ENCODE assay signal across 24 mouse cellular contexts in genomic region chr7:67596961-67597360, GRCm38 (mm10). TPM values are rescaled to one million over a fixed set of nuclear protein-coding genes. Genes with fewer than 3 reads are reported as not detected.
A peak's percentile ranks its signal among the peaks of the same experiment; 100 is the strongest.
DNase-seq lines count a peak whose midpoint lies in the region; ATAC-seq and TF ChIP-seq lines count a peak whose summit lies in the region.
"Had no signal": no experiment of that assay in that cellular context is flagged by ENCODE, and none has a peak within 500 bp of the region (broad histone marks: within the 10 kb centered on the region; RNA-seq: fewer than 3 reads in every experiment).

No protein-coding gene starts in this region.

- TF ChIP-seq RAD21 in CH12.LX (IDR thresholded peaks at IDR 0.05; ENCODE audit: low read depth, low read length): peak; percentile 11; the same call in 1 of the 2 replicates

- dilution Hi-C loops in CH12.LX (cut with MboI; ENCODE audit: extremely low pct_ligation_motif_present, extremely low pct_unique_long_range_greater_than_20kb, low sequenced_read_pairs): no loop called here

- H3K27ac ChIP-seq in gastrocnemius, adult 2 months: peak overlapping the region; percentile 79
- H3K27ac ChIP-seq in CH12.LX (ENCODE audit: insufficient read depth, low read depth): no peak overlapping the region
- H3K27ac ChIP-seq in bone marrow, adult 2 months (ENCODE audit: control insufficient read depth, insufficient read depth, low read depth, low read length, poor library complexity): no peak overlapping the region
- H3K27ac ChIP-seq: hindbrain, embryonic 12.5 days had no signal

- no peak overlapping the region for H3K4me3 ChIP-seq in gastrocnemius, adult 2 months
- no peak overlapping the region for H3K4me3 ChIP-seq in CH12.LX (replicated peaks in 1 of 3; ENCODE audit: low read depth in 2 of 3, low read length in 2 of 3, poor library complexity in 1 of 3)
- H3K4me3 ChIP-seq in bone marrow, adult 2 months (replicated peaks; ENCODE audit: control insufficient read depth, low read depth, low read length): no peak overlapping the region
- H3K4me3 ChIP-seq: embryonic facial prominence, embryonic 13.5 days; hindbrain, embryonic 12.5 days had no signal

- no peaks in the 10 kb centered on the region for H3K9me3 ChIP-seq in CH12.LX (replicated peaks; ENCODE audit: low read length)
- H3K9me3 ChIP-seq: embryonic facial prominence, embryonic 13.5 days; G1E; hindbrain, embryonic 12.5 days had no signal

- in situ Hi-C loops in CH12.LX (cut with MboI; ENCODE audit: low pct_ligation_motif_present, low pct_unique_long_range_greater_than_20kb, low sequenced_read_pairs): no loop called here

- TF ChIP-seq EP300 in CH12.LX (IDR thresholded peaks at IDR 0.05; ENCODE audit: low read length): no peak

- H3K9ac ChIP-seq in CH12.LX (ENCODE audit: insufficient read depth, low read depth): no peak overlapping the region
- H3K9ac ChIP-seq: embryonic facial prominence, embryonic 13.5 days; hindbrain, embryonic 12.5 days had no signal

- H3K79me2 ChIP-seq in CH12.LX (replicated peaks; ENCODE audit: control insufficient read depth, extremely low read depth, insufficient read depth, poor library complexity, severe bottlenecking): peaks cover 4% of the 10 kb centered on the region; the same call in 1 of the 2 replicates

- H3K4me2 ChIP-seq in CH12.LX (ENCODE audit: insufficient read depth, low read depth, poor library complexity, severe bottlenecking): no peak overlapping the region
- H3K4me2 ChIP-seq: embryonic facial prominence, embryonic 13.5 days; heart, embryonic 11.5 days; hindbrain, embryonic 12.5 days had no signal

- H3K27me3 ChIP-seq in CH12.LX (replicated peaks): no peaks in the 10 kb centered on the region
- H3K27me3 ChIP-seq: embryonic facial prominence, embryonic 13.5 days; hindbrain, embryonic 12.5 days; Patski had no signal

- peak; percentile 52; the same call in 1 of the 2 replicates for ATAC-seq in megakaryocyte progenitor cell, adult 5-6 weeks (replicated peaks; ENCODE audit: poor library complexity)
- ATAC-seq: activated CD4-positive, CD25-positive, alpha-beta regulatory T cell, adult 4 months; forebrain, embryonic 14.5 days; hindbrain, embryonic 16.5 days; inflammation-experienced regulatory T-cells, adult 6 months; intestine, postnatal 0 days; Patski had no signal

- TF ChIP-seq CTCF in gastrocnemius, adult 2 months (IDR thresholded peaks at IDR 0.05): no peak
- TF ChIP-seq CTCF in CH12.LX (conservative IDR thresholded peaks at IDR 0.05 in 1 of 2, IDR thresholded peaks at IDR 0.05 in 1 of 2; ENCODE audit: low read depth in 2 of 2, low read length in 2 of 2): peak in 1 of 2 experiments; percentile 18; a peak in 1 of 4 replicates
- TF ChIP-seq CTCF in bone marrow, adult 2 months (IDR thresholded peaks at IDR 0.05; ENCODE audit: control insufficient read depth, insufficient read depth, low read length): peak; percentile 12; the same call in 1 of the 2 replicates

- no peak for TF ChIP-seq POLR2A in CH12.LX (IDR thresholded peaks at IDR 0.05; ENCODE audit: low read depth, low read length)
- TF ChIP-seq POLR2A in bone marrow, adult 2 months (IDR thresholded peaks at IDR 0.05; ENCODE audit: borderline replicate concordance, control insufficient read depth, low read depth, low read length): no peak

- intact Hi-C loops in gastrocnemius, adult 2 months (cut with DNase I): no loop called here
- intact Hi-C loops in left cerebral cortex, postnatal 4 days (cut with DNase I): no loop called here

- peaks cover 11 to 35% of the 10 kb centered on the region in 2 experiments for H3K36me3 ChIP-seq in CH12.LX (replicated peaks in 1 of 2; ENCODE audit: control insufficient read depth in 1 of 2, insufficient read depth in 1 of 2, low read length in 1 of 2)
- H3K36me3 ChIP-seq: hindbrain, embryonic 12.5 days had no signal

- 25% methylated on average over 1 of the region's 1 CpGs for WGBS in bone marrow, adult 2 months

- peaks cover 6 to 31% of the 10 kb centered on the region in 2 experiments; a peak in 3 of 4 replicates for H3K4me1 ChIP-seq in CH12.LX (ENCODE audit: control insufficient read depth in 1 of 2, insufficient read depth in 2 of 2)
- no peaks in the 10 kb centered on the region; the same call in 1 of the 2 replicates for H3K4me1 ChIP-seq in bone marrow, adult 2 months (ENCODE audit: control insufficient read depth, insufficient read depth, low read length)
- H3K4me1 ChIP-seq: hindbrain, embryonic 12.5 days had no signal

- no peak for DNase-seq in gastrocnemius, adult 2 months
- no peak for DNase-seq in gastrocnemius, postnatal 10 days
- DNase-seq in CH12.LX (ENCODE audit: extremely low read depth): no peak
- no peak for DNase-seq in adrenal gland, postnatal 10 days
- DNase-seq in left cerebral cortex, postnatal 4 days: no peak
- DNase-seq: adrenal gland, postnatal 25 days; cerebellum, adult 2 months; cerebellum, postnatal 14 days; gastrocnemius, postnatal 25 days; heart, adult 18-20 months; heart, postnatal 36 days; kidney, adult 8-10 months had no signal

TF ChIP-seq in CH12.LX, 34 proteins besides CTCF, POLR2A, EP300 and RAD21:
- no peak for TF ChIP-seq ELF1 (IDR thresholded peaks at IDR 0.05; ENCODE audit: low read depth, low read length)
- TF ChIP-seq ZMIZ1 (IDR thresholded peaks at IDR 0.05; ENCODE audit: low read depth, low read length): no peak
- TF ChIP-seq NELFE (IDR thresholded peaks at IDR 0.05; ENCODE audit: low read depth, low read length): no peak
- no peak for TF ChIP-seq BHLHE40 (IDR thresholded peaks at IDR 0.05; ENCODE audit: low read depth, low read length)
- TF ChIP-seq MEF2A (IDR thresholded peaks at IDR 0.05; ENCODE audit: borderline replicate concordance, low read depth, low read length): no peak
- no peak for TF ChIP-seq UBTF (IDR thresholded peaks at IDR 0.05; ENCODE audit: low read depth, low read length)
- TF ChIP-seq ZKSCAN1 (IDR thresholded peaks at IDR 0.05; ENCODE audit: borderline replicate concordance, low read depth, low read length): no peak
- no peak for TF ChIP-seq JUN (IDR thresholded peaks at IDR 0.05; ENCODE audit: insufficient read depth, low read depth, low read length)
- TF ChIP-seq USF2 (conservative IDR thresholded peaks at IDR 0.05; ENCODE audit: low read depth, low read length): no peak
- no peak for TF ChIP-seq JUND (conservative IDR thresholded peaks at IDR 0.05; ENCODE audit: low read depth, low read length)
- no peak for TF ChIP-seq TCF12 (IDR thresholded peaks at IDR 0.05; ENCODE audit: low read depth, low read length)
- TF ChIP-seq MAZ (IDR thresholded peaks at IDR 0.05; ENCODE audit: low read depth, low read length): no peak
- no peak for TF ChIP-seq ZC3H11A (IDR thresholded peaks at IDR 0.05; ENCODE audit: low read depth, low read length)
- no peak for TF ChIP-seq USF1 (IDR thresholded peaks at IDR 0.05; ENCODE audit: low read depth, low read length)
- no peak for TF ChIP-seq ETS1 (conservative IDR thresholded peaks at IDR 0.05; ENCODE audit: low read depth, low read length)
- TF ChIP-seq MYC (IDR thresholded peaks at IDR 0.05; ENCODE audit: low read depth, low read length): no peak
- TF ChIP-seq SIN3A (IDR thresholded peaks at IDR 0.05; ENCODE audit: low read length): no peak
- TF ChIP-seq CHD2 (IDR thresholded peaks at IDR 0.05; ENCODE audit: low read length): no peak
- no peak for TF ChIP-seq KAT2A (IDR thresholded peaks at IDR 0.05; ENCODE audit: insufficient replicate concordance, low read length)
- TF ChIP-seq GABPA (IDR thresholded peaks at IDR 0.05; ENCODE audit: insufficient replicate concordance, low read depth, low read length): no peak
TF ChIP-seq in CH12.LX: peak in this region for 0.

RNA-seq across cellular contexts. Expression of gene Lrrc28, which starts 48.1 kb away (rescaled TPM):
- 10 to 100 TPM; 21.3 to 23.6 TPM for total RNA-seq in gastrocnemius, adult 2 months (2021)
- total RNA-seq in gastrocnemius, postnatal 10 days (2021): 10 to 100 TPM; 15.8 to 17.7 TPM
- total RNA-seq in CH12.LX (2012; rRNA removed) (44.2 and 59.2 TPM in 2 replicates), CH12.LX (2014; rRNA removed) (57.1 and 63.5 TPM in 2 replicates)
- 27.9 and 41.6 TPM in 2 replicates for polyA plus RNA-seq in CH12.LX (2012; ENCODE audit: insufficient read length, low read depth)
- polyA plus RNA-seq in bone marrow, adult 2 months (2011; ENCODE audit: insufficient read depth, insufficient read length, low replicate concordance, missing spikeins): 5.8 and 6.8 TPM in 2 replicates
- 6.2 and 9.6 TPM in 2 replicates for total RNA-seq in megakaryocyte progenitor cell, adult 5-6 weeks (2015)
- total RNA-seq in megakaryocyte progenitor cell, adult 5-6 weeks (2017): 15.3 and 16.9 TPM in 2 replicates
- total RNA-seq in adrenal gland, postnatal 10 days (2021): 10 to 100 TPM; 17.6 to 19.3 TPM
- total RNA-seq in left cerebral cortex, postnatal 4 days (2021): 10 to 100 TPM; 32.8 to 35.8 TPM

RNA-seq across cellular contexts. Expression of gene Ttc23, which starts 50.2 kb away (rescaled TPM):
- 10 to 100 TPM; 23.3 to 25.3 TPM for total RNA-seq in gastrocnemius, adult 2 months (2021)
- total RNA-seq in gastrocnemius, postnatal 10 days (2021): 10 to 100 TPM; 24.7 to 27.2 TPM
- 0.89 and 1.6 TPM in 2 replicates for total RNA-seq in CH12.LX (2012; rRNA removed)
- total RNA-seq in CH12.LX (2014; rRNA removed): 1.6 and 2.5 TPM in 2 replicates
- 0.93 TPM in 2 replicates for polyA plus RNA-seq in CH12.LX (2012; ENCODE audit: insufficient read length, low read depth)
- polyA plus RNA-seq in bone marrow, adult 2 months (2011; ENCODE audit: insufficient read depth, insufficient read length, low replicate concordance, missing spikeins): 3.5 and 13.0 TPM in 2 replicates
- total RNA-seq in megakaryocyte progenitor cell, adult 5-6 weeks (2015): 0.56 and 1.8 TPM in 2 replicates
- 1.8 and 2.9 TPM in 2 replicates for total RNA-seq in megakaryocyte progenitor cell, adult 5-6 weeks (2017)
- total RNA-seq in adrenal gland, postnatal 10 days (2021): 10 to 100 TPM; 30.5 to 42.8 TPM
- total RNA-seq in left cerebral cortex, postnatal 4 days (2021): 1 to 10 TPM; 8.7 to 9.6 TPM
